In genomic region chr5:135712803-135713202, GRCm38 (mm10) we compare ENCODE assay signal across 9 mouse cellular contexts. TPM values are rescaled to one million over a fixed set of nuclear protein-coding genes. Genes with fewer than 3 reads are reported as not detected.
DNase-seq lines count a peak whose midpoint lies in the region; ATAC-seq and TF ChIP-seq lines count a peak whose summit lies in the region.
"Had no signal": no experiment of that assay in that cellular context is flagged by ENCODE, and none has a peak within 500 bp of the region (broad histone marks: within the 10 kb centered on the region; RNA-seq: fewer than 3 reads in every experiment).

No protein-coding gene starts in this region.

- no peak overlapping the region for H3K4me2 ChIP-seq in kidney, embryonic 15.5 days
- H3K4me2 ChIP-seq in CH12.LX (ENCODE audit: insufficient read depth, low read depth, poor library complexity, severe bottlenecking) = 0 out of 2 replicates have a peak overlapping the region, but pooled peaks have one; percentile 61

- no peak for DNase-seq in frontal cortex, postnatal 25 days (ENCODE audit: low spot score in 2 of 2)
- DNase-seq in kidney, adult 8-10 months = no peak
- DNase-seq in CH12.LX (ENCODE audit: extremely low read depth) = no peak
- peak in 1 of 2 experiments; percentile 28 for DNase-seq in left cerebral cortex, adult 2 months (ENCODE audit: extremely low spot score in 1 of 2, low spot score in 2 of 2)
- no peak for DNase-seq in adrenal gland, postnatal 10 days
- no peak for DNase-seq in cerebellum, postnatal 10 days

- no peak overlapping the region for H3K4me3 ChIP-seq in kidney, embryonic 15.5 days (replicated peaks)
- no peak overlapping the region for H3K4me3 ChIP-seq in CH12.LX (replicated peaks in 1 of 3; ENCODE audit: low read depth in 2 of 3, low read length in 2 of 3, poor library complexity in 1 of 3)
- no peak overlapping the region for H3K4me3 ChIP-seq in left cerebral cortex, adult 2 months
- H3K4me3 ChIP-seq: liver, embryonic 13.5 days had no signal

- peaks cover 45% of the 10 kb centered on the region for H3K4me1 ChIP-seq in kidney, embryonic 15.5 days
- peaks cover 42 to 66% of the 10 kb centered on the region in 2 experiments for H3K4me1 ChIP-seq in CH12.LX (ENCODE audit: control insufficient read depth in 1 of 2, insufficient read depth in 2 of 2)

- H3K27ac ChIP-seq in kidney, embryonic 15.5 days = peak overlapping the region; percentile 86
- no peak overlapping the region for H3K27ac ChIP-seq in CH12.LX (ENCODE audit: insufficient read depth, low read depth)
- peak overlapping the region; percentile 73 for H3K27ac ChIP-seq in left cerebral cortex, adult 2 months

- peak; percentile 50 for ATAC-seq in frontal cortex, adult (ENCODE audit: low TSS enrichment)
- ATAC-seq in kidney, embryonic 15.5 days (replicated peaks; ENCODE audit: low FRiP score) = no peak

- no peak for TF ChIP-seq POLR2A in CH12.LX (IDR thresholded peaks at IDR 0.05; ENCODE audit: low read depth, low read length)

- no peak overlapping the region for H3K9ac ChIP-seq in kidney, embryonic 15.5 days
- H3K9ac ChIP-seq in CH12.LX (ENCODE audit: insufficient read depth, low read depth) = peak overlapping the region; percentile 21; the same call in 1 of the 2 replicates
- H3K9ac ChIP-seq: liver, embryonic 13.5 days had no signal

- TF ChIP-seq CTCF in CH12.LX (conservative IDR thresholded peaks at IDR 0.05 in 1 of 2, IDR thresholded peaks at IDR 0.05 in 1 of 2; ENCODE audit: low read depth in 2 of 2, low read length in 2 of 2) = no peak
- no peak for TF ChIP-seq CTCF in left cerebral cortex, adult 2 months (IDR thresholded peaks at IDR 0.05)

- H3K36me3 ChIP-seq in kidney, embryonic 15.5 days = peaks cover 32% of the 10 kb centered on the region
- H3K36me3 ChIP-seq in CH12.LX (replicated peaks in 1 of 2; ENCODE audit: control insufficient read depth in 1 of 2, insufficient read depth in 1 of 2, low read length in 1 of 2) = peaks cover 21 to 48% of the 10 kb centered on the region in 2 experiments

- H3K9me3 ChIP-seq in kidney, embryonic 15.5 days (replicated peaks) = no peaks in the 10 kb centered on the region
- H3K9me3 ChIP-seq in CH12.LX (replicated peaks; ENCODE audit: low read length) = peaks cover 7% of the 10 kb centered on the region
- H3K9me3 ChIP-seq: liver, embryonic 13.5 days had no signal

- WGBS in kidney, embryonic 15.5 days = 77% methylated on average over 4 of the region's 4 CpGs

- H3K79me2 ChIP-seq in CH12.LX (replicated peaks; ENCODE audit: control insufficient read depth, extremely low read depth, insufficient read depth, poor library complexity, severe bottlenecking) = peaks cover 7% of the 10 kb centered on the region; the same call in 1 of the 2 replicates

- no peaks in the 10 kb centered on the region for H3K27me3 ChIP-seq in kidney, embryonic 15.5 days
- no peaks in the 10 kb centered on the region for H3K27me3 ChIP-seq in CH12.LX (replicated peaks)
- H3K27me3 ChIP-seq: liver, embryonic 13.5 days had no signal

- dilution Hi-C loops in CH12.LX (cut with MboI; ENCODE audit: extremely low pct_ligation_motif_present, extremely low pct_unique_long_range_greater_than_20kb, low sequenced_read_pairs) = no loop called here

- in situ Hi-C loops in CH12.LX (cut with MboI; ENCODE audit: low pct_ligation_motif_present, low pct_unique_long_range_greater_than_20kb, low sequenced_read_pairs) = no loop called here

- TF ChIP-seq EP300 in CH12.LX (IDR thresholded peaks at IDR 0.05; ENCODE audit: low read length) = no peak

- no peak for TF ChIP-seq RAD21 in CH12.LX (IDR thresholded peaks at IDR 0.05; ENCODE audit: low read depth, low read length)

- intact Hi-C loops in left cerebral cortex, adult 2 months (cut with DNase I) = loop anchor here (5.0 kb wide), 1 partner anchor 146 kb away; no protein-coding TSS in a partner anchor

TF ChIP-seq in CH12.LX, 34 proteins besides CTCF, POLR2A, EP300 and RAD21:
- TF ChIP-seq MEF2A (IDR thresholded peaks at IDR 0.05; ENCODE audit: borderline replicate concordance, low read depth, low read length) = no peak
- TF ChIP-seq UBTF (IDR thresholded peaks at IDR 0.05; ENCODE audit: low read depth, low read length) = no peak
- no peak for TF ChIP-seq TCF12 (IDR thresholded peaks at IDR 0.05; ENCODE audit: low read depth, low read length)
- no peak for TF ChIP-seq ELF1 (IDR thresholded peaks at IDR 0.05; ENCODE audit: low read depth, low read length)
- TF ChIP-seq E2F4 (IDR thresholded peaks at IDR 0.05; ENCODE audit: insufficient replicate concordance, low read depth, low read length) = no peak
- no peak for TF ChIP-seq RCOR1 (conservative IDR thresholded peaks at IDR 0.05; ENCODE audit: low read depth, low read length)
- no peak for TF ChIP-seq MAX (IDR thresholded peaks at IDR 0.05; ENCODE audit: low read length)
- TF ChIP-seq USF2 (conservative IDR thresholded peaks at IDR 0.05; ENCODE audit: low read depth, low read length) = no peak
- TF ChIP-seq JUND (conservative IDR thresholded peaks at IDR 0.05; ENCODE audit: low read depth, low read length) = no peak
- TF ChIP-seq TBP (conservative IDR thresholded peaks at IDR 0.05; ENCODE audit: low read depth, low read length) = no peak
- TF ChIP-seq ZNF384 (IDR thresholded peaks at IDR 0.05; ENCODE audit: low read depth, low read length) = no peak
- no peak for TF ChIP-seq MXI1 (IDR thresholded peaks at IDR 0.05; ENCODE audit: low read depth, low read length)
- no peak for TF ChIP-seq BHLHE40 (IDR thresholded peaks at IDR 0.05; ENCODE audit: low read depth, low read length)

RNA-seq across cellular contexts. Expression of gene Tmem120a, which starts 31.4 kb away (rescaled TPM):
- 64.2 and 68.1 TPM in 2 replicates for polyA plus RNA-seq in kidney, embryonic 15.5 days (2015; fragmentation: Nextera tagmentation; extraction: Ambion mirVana)
- total RNA-seq in CH12.LX (2012; rRNA removed) (21.4 and 22.2 TPM in 2 replicates), CH12.LX (2014; rRNA removed) (9.1 and 12.0 TPM in 2 replicates)
- 27.1 and 27.7 TPM in 2 replicates for polyA plus RNA-seq in CH12.LX (2012; ENCODE audit: insufficient read length, low read depth)
- 10 to 100 TPM; 18.3 to 18.4 TPM for total RNA-seq in left cerebral cortex, adult 2 months (2021)
- total RNA-seq in adrenal gland, postnatal 10 days (2021) = 10 to 100 TPM; 61.7 to 68.2 TPM

RNA-seq across cellular contexts. Expression of gene Por, which starts 43.0 kb away (rescaled TPM):
- polyA plus RNA-seq in kidney, embryonic 15.5 days (2015; fragmentation: Nextera tagmentation; extraction: Ambion mirVana) = 78.2 and 89.0 TPM in 2 replicates
- total RNA-seq in CH12.LX (2012; rRNA removed) (40.2 and 41.2 TPM in 2 replicates), CH12.LX (2014; rRNA removed) (16.3 and 17.3 TPM in 2 replicates)
- 54.3 and 56.8 TPM in 2 replicates for polyA plus RNA-seq in CH12.LX (2012; ENCODE audit: insufficient read length, low read depth)
- total RNA-seq in left cerebral cortex, adult 2 months (2021) = 10 to 100 TPM; 86.0 to 93.6 TPM
- 100 to 1,000 TPM; 175 to 226 TPM for total RNA-seq in adrenal gland, postnatal 10 days (2021)
